Mouse (Mus musculus) forebrain, embryonic 16.5 days (tissue): ENCODE measurements around the gene Ece1. TPM values are rescaled to one million over a fixed set of nuclear protein-coding genes. Genes with fewer than 3 reads are reported as not detected.

Source experiments
- ATAC-seq: fragments of 200-750 bp; cut with Nextera tagmentation; 2 replicates; pipeline ENCODE4 v1.8.0; 2017; ENCODE audit warnings: mild to moderate bottlenecking, moderate library complexity
- H3K27ac ChIP-seq: fragments of 300-500 bp; sonication (generic); 2 replicates; pipeline ENCODE4 v1.5.1; 2014; ENCODE audit warnings: low read length, control low read depth
- H3K27me3 ChIP-seq: fragments of 300-500 bp; sonication (generic); replicated peaks from 2 replicates; pipeline ENCODE4 v1.6.1; 2014; ENCODE audit warnings: low read length; ENCODE audit not compliant: control insufficient read depth, insufficient read depth
- H3K36me3 ChIP-seq: fragments of 300-500 bp; sonication (generic); 2 replicates; pipeline ENCODE4 v1.6.1; 2014; ENCODE audit not compliant: control insufficient read depth, insufficient read depth
- H3K4me1 ChIP-seq: fragments of 300-500 bp; sonication (generic); replicated peaks from 2 replicates; pipeline ENCODE4 v1.6.1; 2014; ENCODE audit warnings: low read length; ENCODE audit not compliant: control insufficient read depth, insufficient read depth
- H3K4me2 ChIP-seq: fragments of 300-500 bp; sonication (generic); 2 replicates; pipeline ENCODE4 v1.6.1; 2014; ENCODE audit warnings: mild to moderate bottlenecking, low read length, control low read depth
- H3K4me3 ChIP-seq: fragments of 300-500 bp; sonication (generic); replicated peaks from 2 replicates; pipeline ENCODE4 v1.5.1; 2014; ENCODE audit warnings: mild to moderate bottlenecking, low read length, control low read depth
- H3K9ac ChIP-seq: fragments of 300-500 bp; sonication (generic); replicated peaks from 2 replicates; pipeline ENCODE4 v1.6.1; 2014; ENCODE audit warnings: low read depth, low read length, control low read depth
- H3K9me3 ChIP-seq: fragments of 300-500 bp; sonication (generic); 2 replicates; pipeline ENCODE4 v1.6.1; 2016; ENCODE audit warnings: low read length; ENCODE audit not compliant: control insufficient read depth
- WGBS: fragments of 180-500 bp; shearing (Covaris S2); extraction: QIAGEN DNeasy Blood & Tissue Kit; methylation state at CpG from one replicate; pipeline ENCODE4 v1.1.7; 2014; 5-methylcytosine and 5-hydroxymethylcytosine counted together
- polyA plus RNA-seq: library from polyadenylated mRNA; unstranded; fragments of >200 nt; fragmentation: Nextera tagmentation; extraction: Ambion mirVana; gene quantifications from 2 replicates; pipeline ENCODE4 v1.2.1, GENCODE M21; 2015

Gene Ece1
- polyA plus RNA-seq, 1 experiment from 2014 or later, result 16.3 TPM

DNA sequence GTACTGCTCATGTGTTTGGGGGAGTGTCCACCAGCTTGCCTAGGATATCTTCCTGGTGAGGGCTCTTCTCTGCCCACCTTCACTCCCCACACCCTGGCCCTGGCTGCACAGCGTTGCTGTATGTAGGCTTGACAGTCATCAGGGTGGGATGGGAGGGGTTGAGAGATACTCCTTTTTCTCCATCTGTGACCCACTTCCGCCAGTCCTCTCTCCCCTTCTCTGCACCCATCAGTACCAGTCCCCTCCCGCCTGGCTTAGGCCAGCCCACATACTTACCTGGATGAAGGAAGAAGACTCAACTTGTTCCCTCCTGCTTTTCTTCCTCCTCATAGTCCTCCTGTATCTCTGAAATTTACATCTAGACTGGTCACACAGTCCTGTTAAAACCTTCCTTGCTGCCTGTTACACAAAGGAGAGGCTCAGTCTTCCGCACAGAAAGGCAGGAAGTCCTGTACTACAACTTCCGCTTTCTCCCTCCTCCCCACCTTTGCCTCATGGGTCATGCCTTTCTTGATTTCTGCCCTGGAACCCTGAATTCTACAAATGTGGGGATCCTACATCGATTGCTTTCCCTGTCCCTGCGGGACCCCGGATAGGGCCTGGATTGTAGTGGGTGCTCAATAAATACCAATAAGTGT lies 21.6 kb downstream of the Ece1 start:
- no peaks in the 10 kb centered on the region for H3K27me3 ChIP-seq
- H3K27ac ChIP-seq, result no peak overlapping the region
- no peak overlapping the region for H3K4me2 ChIP-seq
- H3K4me1 ChIP-seq, result no peaks in the 10 kb centered on the region
- H3K9me3 ChIP-seq, result no peaks in the 10 kb centered on the region
- H3K9ac ChIP-seq, result no peak overlapping the region
- no peak for ATAC-seq
- H3K4me3 ChIP-seq, result no peak overlapping the region
- no peaks in the 10 kb centered on the region for H3K36me3 ChIP-seq
- WGBS, result 86% methylated on average over 8 of the region's 8 CpGs

DNA sequence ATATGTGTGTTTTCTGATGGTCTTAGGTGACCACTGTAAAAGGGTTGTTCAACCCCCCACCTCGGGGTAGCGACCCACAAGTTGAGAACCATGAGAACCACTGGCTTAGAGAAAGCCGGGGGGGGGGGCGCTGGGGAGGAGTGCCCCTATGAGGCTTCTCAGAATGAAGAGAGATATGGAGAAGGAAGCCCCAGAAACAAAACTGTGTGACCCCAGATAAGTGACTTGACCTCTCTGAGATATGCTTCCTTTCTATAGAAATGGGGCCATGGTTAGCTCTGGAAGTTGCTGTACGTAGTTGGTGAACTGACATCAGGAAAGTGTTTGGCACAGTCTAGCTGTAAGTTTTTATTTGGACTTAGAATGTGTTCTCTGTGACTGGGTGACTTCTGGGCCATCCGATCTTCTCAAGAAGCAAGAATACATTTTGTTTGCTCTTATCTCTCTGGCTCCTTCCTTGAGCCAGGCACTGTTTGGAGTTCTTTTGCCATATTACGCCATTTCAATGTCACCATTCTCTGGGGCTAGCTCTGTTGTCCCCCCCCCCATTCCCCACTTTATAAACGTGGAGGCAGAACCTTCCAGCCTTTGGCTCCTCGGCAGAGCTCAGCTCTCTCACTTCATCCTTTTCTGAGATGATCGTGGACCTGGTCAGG lies 25.4 kb downstream of the Ece1 start:
- no peak overlapping the region for H3K27ac ChIP-seq
- no peak for ATAC-seq
- WGBS, result 88% methylated on average over 10 of the region's 10 CpGs
- peaks cover 25% of the 10 kb centered on the region for H3K4me1 ChIP-seq
- H3K9me3 ChIP-seq, result no peaks in the 10 kb centered on the region
- H3K4me2 ChIP-seq, result no peak overlapping the region
- H3K9ac ChIP-seq, result no peak overlapping the region
- H3K36me3 ChIP-seq, result no peaks in the 10 kb centered on the region
- H3K4me3 ChIP-seq, result no peak overlapping the region
- H3K27me3 ChIP-seq, result no peaks in the 10 kb centered on the region

DNA sequence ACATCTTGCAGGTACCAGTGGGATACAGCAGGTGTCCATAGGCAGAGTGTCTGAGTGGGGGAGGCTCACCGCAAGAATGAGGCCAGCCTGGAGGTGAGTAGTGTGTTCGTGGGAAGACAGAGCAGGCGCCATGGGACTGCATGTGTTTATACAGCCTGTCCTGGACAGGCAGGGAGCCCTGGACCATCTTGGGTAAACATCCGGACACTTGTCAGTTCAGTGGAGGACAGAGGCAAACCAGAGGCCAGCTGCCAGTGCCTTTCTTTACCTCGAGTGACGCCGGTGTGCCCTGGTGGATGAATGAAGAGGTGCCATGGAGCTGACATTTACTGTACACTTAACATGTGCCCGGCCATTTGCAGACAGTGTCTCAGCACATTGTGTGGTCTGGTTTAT lies 26.0 kb downstream of the Ece1 start:
- H3K27ac ChIP-seq, result no peak overlapping the region
- H3K4me3 ChIP-seq, result no peak overlapping the region
- no peaks in the 10 kb centered on the region for H3K27me3 ChIP-seq
- ATAC-seq, result no peak
- H3K4me1 ChIP-seq, result peaks cover 30% of the 10 kb centered on the region
- no peak overlapping the region for H3K4me2 ChIP-seq
- no peaks in the 10 kb centered on the region for H3K9me3 ChIP-seq
- no peak overlapping the region for H3K9ac ChIP-seq
- no peaks in the 10 kb centered on the region for H3K36me3 ChIP-seq
- WGBS, result 86% methylated on average over 8 of the region's 8 CpGs

DNA sequence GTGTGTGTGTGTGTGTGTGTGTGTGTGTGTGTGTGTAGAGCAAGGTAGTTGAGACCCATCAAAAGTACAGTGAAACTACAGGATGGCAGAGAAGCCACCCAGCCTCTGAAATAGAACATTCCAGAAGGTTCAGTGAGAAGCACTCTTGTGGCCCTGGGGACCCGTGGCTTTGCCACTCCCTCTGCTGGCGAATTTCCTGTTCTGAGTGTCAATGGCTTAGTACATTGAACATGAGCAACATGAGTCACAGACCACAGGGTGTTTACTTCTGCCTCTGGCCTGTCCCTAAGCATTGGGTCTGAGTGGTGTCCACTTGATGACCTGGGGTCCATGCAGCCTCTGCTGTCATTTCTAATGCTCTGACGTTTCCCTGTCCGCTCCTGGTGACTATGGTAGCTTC lies 28.6 kb downstream of the Ece1 start:
- H3K4me3 ChIP-seq, result no peak overlapping the region
- WGBS, result 75% methylated on average over 4 of the region's 4 CpGs
- no peak overlapping the region for H3K4me2 ChIP-seq
- no peaks in the 10 kb centered on the region for H3K36me3 ChIP-seq
- H3K9ac ChIP-seq, result no peak overlapping the region
- H3K27ac ChIP-seq, result peak overlapping the region; percentile 83; the same call in 1 of the 2 replicates
- peaks cover 31% of the 10 kb centered on the region for H3K4me1 ChIP-seq
- no peaks in the 10 kb centered on the region for H3K9me3 ChIP-seq
- ATAC-seq, result no peak
- no peaks in the 10 kb centered on the region for H3K27me3 ChIP-seq

DNA sequence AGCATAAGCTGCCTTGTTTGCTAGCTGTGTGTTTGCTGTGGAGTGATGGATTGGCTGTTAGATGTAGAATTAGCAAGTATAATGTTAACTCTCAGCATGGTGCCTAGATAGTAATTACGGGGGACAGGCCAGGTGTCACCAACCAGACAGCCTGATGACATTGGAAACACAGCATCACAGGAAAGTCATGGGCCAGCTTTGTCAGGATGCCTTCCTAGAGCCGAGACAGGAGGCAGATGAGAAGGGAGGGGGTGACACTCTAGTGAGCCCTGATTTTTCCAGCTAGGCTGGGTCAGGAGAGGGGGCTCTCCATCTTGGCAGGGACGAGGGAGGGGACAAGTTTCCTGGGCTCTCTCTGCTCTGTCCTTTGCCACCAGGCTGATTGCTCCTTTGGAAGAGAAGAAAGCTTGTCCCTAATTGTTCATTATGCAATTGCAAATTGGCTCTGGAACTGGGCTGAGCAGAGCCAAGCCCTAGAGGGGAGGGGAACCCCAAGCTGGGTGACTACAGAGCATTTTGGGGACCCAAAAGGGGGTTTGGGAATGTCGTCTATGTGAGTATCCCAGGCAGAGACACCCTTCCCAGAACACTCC lies 29.6 kb downstream of the Ece1 start:
- H3K9ac ChIP-seq, result no peak overlapping the region
- no peak overlapping the region for H3K4me3 ChIP-seq
- peaks cover 37% of the 10 kb centered on the region for H3K4me1 ChIP-seq
- WGBS, result 5% methylated on average over 4 of the region's 4 CpGs
- peak overlapping the region; percentile 18 for H3K4me2 ChIP-seq
- no peaks in the 10 kb centered on the region for H3K36me3 ChIP-seq
- peak; percentile 84 for ATAC-seq
- peak overlapping the region; percentile 83 for H3K27ac ChIP-seq
- no peaks in the 10 kb centered on the region for H3K9me3 ChIP-seq
- H3K27me3 ChIP-seq, result no peaks in the 10 kb centered on the region

DNA sequence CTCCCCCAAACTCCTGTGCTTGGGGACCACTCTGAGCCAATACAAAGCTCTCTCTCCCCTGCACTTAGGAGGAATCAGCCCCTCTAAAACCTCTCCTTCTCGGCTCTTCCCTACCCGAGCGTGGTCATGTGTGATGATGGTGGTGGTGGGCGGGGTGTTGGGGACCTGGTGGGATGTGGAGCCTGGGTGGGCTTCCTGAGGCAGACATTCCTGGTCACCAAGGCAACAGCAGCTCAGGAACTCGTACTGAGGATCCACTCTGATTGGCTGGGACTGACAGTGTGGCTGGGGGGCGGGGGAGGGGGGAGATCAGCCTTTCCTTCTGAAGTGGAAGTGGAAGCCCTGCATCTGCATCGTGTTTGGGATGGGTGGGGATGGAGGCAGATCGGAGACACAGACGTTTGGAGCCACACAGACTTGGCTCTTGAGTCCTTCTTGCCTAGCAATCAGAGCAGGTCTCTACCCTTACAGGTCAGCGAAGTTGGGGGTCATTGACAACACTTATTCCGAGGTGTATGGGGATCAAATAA lies 30.7 kb downstream of the Ece1 start:
- Histone ChIP-seq H3K27ac (peak overlapping the region; percentile 83), H3K4me1 (peaks cover 49% of the 10 kb centered on the region), H3K9ac (no peak overlapping the region), H3K36me3 (no peaks in the 10 kb centered on the region), H3K27me3 (no peaks in the 10 kb centered on the region), H3K4me2 (peak overlapping the region; percentile 40), H3K4me3 (peak overlapping the region; percentile 18; the same call in 1 of the 2 replicates), H3K9me3 (no peaks in the 10 kb centered on the region)
- WGBS, result 7% methylated on average over 11 of the region's 11 CpGs
- peak; percentile 61 for ATAC-seq

DNA sequence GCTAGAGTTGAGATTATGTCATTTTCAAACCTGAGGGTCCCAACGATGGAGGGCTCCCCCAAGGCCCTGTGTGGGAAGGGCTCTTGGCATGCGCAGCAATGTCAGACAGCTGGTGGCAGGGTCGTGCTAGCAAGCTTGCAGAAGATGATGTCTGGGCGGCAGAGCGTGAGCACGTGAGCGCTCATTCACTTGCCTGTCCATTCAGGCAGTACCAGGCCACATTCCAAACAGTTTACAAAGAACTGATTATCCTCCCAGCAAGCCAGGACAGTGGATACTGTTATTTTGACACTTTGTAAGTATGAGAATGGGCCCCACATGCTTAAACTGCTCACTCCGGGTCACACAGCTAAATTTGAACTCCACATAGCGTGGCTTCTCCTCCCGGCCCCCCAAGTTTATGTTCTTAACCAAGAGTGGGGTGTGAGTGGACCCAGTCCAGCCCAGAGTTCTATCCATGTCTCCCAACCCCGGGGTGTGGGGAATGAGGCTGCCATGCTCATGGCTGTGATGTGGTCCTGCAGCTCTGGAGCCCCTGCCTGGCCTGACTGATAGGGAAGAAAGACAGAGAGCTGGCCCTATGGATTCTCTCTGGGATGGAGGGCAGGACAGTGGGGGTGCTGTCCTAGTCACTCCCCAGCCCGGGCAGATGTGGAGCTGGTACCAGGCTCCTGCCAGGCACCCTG lies 34.7 kb downstream of the Ece1 start:
- no peak overlapping the region for H3K4me2 ChIP-seq
- H3K27me3 ChIP-seq, result no peaks in the 10 kb centered on the region
- ATAC-seq, result peak; percentile 8
- WGBS, result 4% methylated on average over 12 of the region's 12 CpGs
- peak overlapping the region; percentile 21 for H3K27ac ChIP-seq
- H3K36me3 ChIP-seq, result no peaks in the 10 kb centered on the region
- no peaks in the 10 kb centered on the region for H3K9me3 ChIP-seq
- H3K4me3 ChIP-seq, result no peak overlapping the region
- no peak overlapping the region for H3K9ac ChIP-seq
- H3K4me1 ChIP-seq, result peaks cover 35% of the 10 kb centered on the region

DNA sequence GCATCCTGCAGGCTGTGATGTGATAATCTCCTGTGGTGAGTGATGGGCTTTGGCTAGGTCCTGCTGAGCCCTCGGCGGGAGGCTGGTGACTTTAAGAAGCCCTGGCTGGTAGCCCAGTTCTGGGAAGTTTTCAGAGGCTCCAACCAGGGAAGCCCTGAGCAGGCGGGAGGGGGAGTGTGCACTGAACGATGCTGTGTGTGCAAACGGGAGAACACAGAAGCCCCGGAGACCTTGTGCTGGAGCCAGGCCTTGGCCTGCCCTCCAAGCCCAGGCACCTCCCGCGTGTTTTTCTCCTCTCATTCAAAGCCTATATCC lies 35.2 kb downstream of the Ece1 start:
- H3K9me3 ChIP-seq, result no peaks in the 10 kb centered on the region
- H3K9ac ChIP-seq, result 0 out of 2 replicates have a peak overlapping the region, but pooled peaks have one; percentile 1
- ATAC-seq, result peak; percentile 66
- no peak overlapping the region for H3K4me3 ChIP-seq
- H3K27ac ChIP-seq, result peak overlapping the region; percentile 21
- no peak overlapping the region for H3K4me2 ChIP-seq
- H3K4me1 ChIP-seq, result peaks cover 30% of the 10 kb centered on the region
- H3K36me3 ChIP-seq, result no peaks in the 10 kb centered on the region
- H3K27me3 ChIP-seq, result no peaks in the 10 kb centered on the region
- WGBS, result 1% methylated on average over 8 of the region's 8 CpGs

DNA sequence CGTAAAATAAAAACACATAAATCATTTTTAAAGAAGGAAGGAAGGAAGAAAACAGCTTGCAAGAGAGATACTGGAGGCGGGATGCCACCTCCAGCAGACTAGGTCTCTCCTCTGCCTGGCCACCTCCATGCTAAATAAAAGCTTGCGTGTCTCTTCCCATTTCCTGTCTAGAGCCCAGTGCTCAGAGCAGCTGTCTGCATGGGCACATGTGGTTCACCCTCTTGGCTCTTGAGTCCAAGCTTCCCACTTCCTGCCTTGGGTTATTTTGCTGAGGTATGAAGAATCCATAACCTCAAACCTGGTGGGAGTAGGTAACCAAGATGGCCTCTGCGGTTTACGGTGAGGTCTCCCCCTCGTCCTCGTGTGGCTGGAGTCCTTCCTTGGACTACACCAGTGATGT lies 36.5 kb downstream of the Ece1 start:
- Histone ChIP-seq H3K27ac (no peak overlapping the region), H3K9me3 (no peaks in the 10 kb centered on the region), H3K27me3 (no peaks in the 10 kb centered on the region), H3K36me3 (no peaks in the 10 kb centered on the region), H3K4me3 (no peak overlapping the region), H3K4me2 (no peak overlapping the region), H3K4me1 (peaks cover 21% of the 10 kb centered on the region), H3K9ac (no peak overlapping the region)
- WGBS, result 95% methylated on average over 7 of the region's 7 CpGs
- no peak for ATAC-seq
